Mouse (Mus musculus): ENCODE data around the gene Krtap6-1. TPM values are rescaled to one million over a fixed set of nuclear protein-coding genes. Genes with fewer than 3 reads are reported as not detected.
"Not testable (repeated sequence)": the region's sequence is repeated elsewhere in the genome, so short reads cannot be mapped to it uniquely, and the experiment has no call there.

The Krtap6-1 gene
- not detected in 2 replicates for polyA plus RNA-seq (2015; fragmentation: Nextera tagmentation; extraction: Ambion mirVana)

GRCm38 (mm10) chr16:89031399-89031798 lies at the start of gene Krtap6-1:
Gene Krtap6-1, plus strand, starts transcription at chr16:89031699.
- ATAC-seq; H3K4me2 ChIP-seq (replicated peaks; ENCODE audit: low read depth, low read length); H3K36me3 ChIP-seq (ENCODE audit: insufficient read depth, low read length); H3K9me3 ChIP-seq (ENCODE audit: low read length); H3K27ac ChIP-seq (ENCODE audit: low read length); DNase-seq (ENCODE audit: low spot score); H3K9ac ChIP-seq (replicated peaks; ENCODE audit: low read depth); H3K27me3 ChIP-seq (replicated peaks; ENCODE audit: insufficient read depth, low read length); H3K4me1 ChIP-seq (ENCODE audit: insufficient read depth, low read depth, low read length); H3K4me3 ChIP-seq (ENCODE audit: low read depth, low read length): not testable (repeated sequence)
- WGBS = 95% methylated on average over 3 of the region's 3 CpGs

GRCm38 (mm10) chr16:89010659-89011058 lies 20.8 kb upstream of the Krtap6-1 start, which contains the start of gene Krtap22-2:
Gene Krtap22-2, minus strand, starts transcription at chr16:89010759.
- H3K4me2 ChIP-seq (replicated peaks; ENCODE audit: low read depth, low read length) = no peak within 1 kb of the TSS
- no peaks in the 10 kb centered on the region for H3K9me3 ChIP-seq (ENCODE audit: low read length)
- no peak within 1 kb of the TSS for H3K9ac ChIP-seq (replicated peaks; ENCODE audit: low read depth)
- no peaks in the 10 kb centered on the region for H3K4me1 ChIP-seq (ENCODE audit: insufficient read depth, low read depth, low read length)
- H3K36me3 ChIP-seq (ENCODE audit: insufficient read depth, low read length) = no peaks in the 10 kb centered on the region
- H3K27ac ChIP-seq (ENCODE audit: low read length) = no peak within 1 kb of the TSS
- DNase-seq (ENCODE audit: low spot score) (no peak), ATAC-seq (no peak)
- WGBS = 74% methylated on average over 5 of the region's 5 CpGs
- no peaks in the 10 kb centered on the region for H3K27me3 ChIP-seq (replicated peaks; ENCODE audit: insufficient read depth, low read length)
- H3K4me3 ChIP-seq (ENCODE audit: low read depth, low read length) = no peak within 1 kb of the TSS
- TF ChIP-seq EP300 (IDR thresholded peaks at IDR 0.05) (no peak), CTCF (IDR thresholded peaks at IDR 0.05) (no peak)

GRCm38 (mm10) chr16:89013973-89014372 lies 17.5 kb upstream of the Krtap6-1 start:
- Histone ChIP-seq H3K4me1 (ENCODE audit: insufficient read depth, low read depth, low read length) (no peaks in the 10 kb centered on the region), H3K4me2 (replicated peaks; ENCODE audit: low read depth, low read length) (no peak overlapping the region), H3K36me3 (ENCODE audit: insufficient read depth, low read length) (no peaks in the 10 kb centered on the region), H3K9me3 (ENCODE audit: low read length) (no peaks in the 10 kb centered on the region), H3K27ac (ENCODE audit: low read length) (no peak overlapping the region), H3K9ac (replicated peaks; ENCODE audit: low read depth) (no peak overlapping the region), H3K4me3 (ENCODE audit: low read depth, low read length) (no peak overlapping the region), H3K27me3 (replicated peaks; ENCODE audit: insufficient read depth, low read length) (no peaks in the 10 kb centered on the region)
- 94% methylated on average over 3 of the region's 3 CpGs for WGBS
- TF ChIP-seq CTCF (IDR thresholded peaks at IDR 0.05) = no peak
- no peak for TF ChIP-seq EP300 (IDR thresholded peaks at IDR 0.05)
- no peak for ATAC-seq
- no peak for DNase-seq (ENCODE audit: low spot score)

- H3K4me1 ChIP-seq (ENCODE audit: insufficient read depth, low read depth, low read length); H3K4me3 ChIP-seq (ENCODE audit: low read depth, low read length); DNase-seq (ENCODE audit: low spot score); ATAC-seq; H3K9me3 ChIP-seq (ENCODE audit: low read length); H3K36me3 ChIP-seq (ENCODE audit: insufficient read depth, low read length); H3K4me2 ChIP-seq (replicated peaks; ENCODE audit: low read depth, low read length); H3K27me3 ChIP-seq (replicated peaks; ENCODE audit: insufficient read depth, low read length); H3K27ac ChIP-seq (ENCODE audit: low read length); H3K9ac ChIP-seq (replicated peaks; ENCODE audit: low read depth): not testable (repeated sequence)
- WGBS = 78% methylated on average over 1 of the region's 3 CpGs
Measured at GRCm38 (mm10) chr16:89014984-89015383, 16.5 kb upstream of the Krtap6-1 start, which contains the start of gene Gm10229. Gene Gm10229, plus strand, starts transcription at chr16:89015284.

GRCm38 (mm10) chr16:89041372-89041771 lies 9.9 kb downstream of the Krtap6-1 start, which contains the start of gene Gm10228:
Gene Gm10228, minus strand, starts transcription at chr16:89041472.
- H3K9me3 ChIP-seq (ENCODE audit: low read length); H3K9ac ChIP-seq (replicated peaks; ENCODE audit: low read depth); H3K4me1 ChIP-seq (ENCODE audit: insufficient read depth, low read depth, low read length); H3K4me2 ChIP-seq (replicated peaks; ENCODE audit: low read depth, low read length); ATAC-seq; H3K36me3 ChIP-seq (ENCODE audit: insufficient read depth, low read length); DNase-seq (ENCODE audit: low spot score); H3K27ac ChIP-seq (ENCODE audit: low read length); H3K27me3 ChIP-seq (replicated peaks; ENCODE audit: insufficient read depth, low read length); H3K4me3 ChIP-seq (ENCODE audit: low read depth, low read length): not testable (repeated sequence)
- WGBS = 82% methylated on average over 2 of the region's 4 CpGs

GRCm38 (mm10) chr16:89047783-89048182 lies 16.3 kb downstream of the Krtap6-1 start, which contains the start of gene Krtap6-5:
Gene Krtap6-5, minus strand, starts transcription at chr16:89047883.
- no peak for TF ChIP-seq CTCF (IDR thresholded peaks at IDR 0.05)
- H3K9ac ChIP-seq (replicated peaks; ENCODE audit: low read depth) = no peak within 1 kb of the TSS
- H3K9me3 ChIP-seq (ENCODE audit: low read length) = no peaks in the 10 kb centered on the region
- H3K4me2 ChIP-seq (replicated peaks; ENCODE audit: low read depth, low read length) = no peak within 1 kb of the TSS
- H3K27ac ChIP-seq (ENCODE audit: low read length) = no peak within 1 kb of the TSS
- DNase-seq (ENCODE audit: low spot score) (no peak), ATAC-seq (no peak)
- no peak within 1 kb of the TSS for H3K4me3 ChIP-seq (ENCODE audit: low read depth, low read length)
- H3K27me3 ChIP-seq (replicated peaks; ENCODE audit: insufficient read depth, low read length) = no peaks in the 10 kb centered on the region
- no peaks in the 10 kb centered on the region for H3K4me1 ChIP-seq (ENCODE audit: insufficient read depth, low read depth, low read length)
- H3K36me3 ChIP-seq (ENCODE audit: insufficient read depth, low read length) = no peaks in the 10 kb centered on the region
- 78% methylated on average over 3 of the region's 3 CpGs for WGBS

GRCm38 (mm10) chr16:89063902-89064301 lies 32.4 kb downstream of the Krtap6-1 start, which contains the start of gene 1110025L11Rik:
Gene 1110025L11Rik, minus strand, starts transcription at chr16:89064002.
- H3K9me3 ChIP-seq (ENCODE audit: low read length); H3K4me3 ChIP-seq (ENCODE audit: low read depth, low read length); H3K9ac ChIP-seq (replicated peaks; ENCODE audit: low read depth); DNase-seq (ENCODE audit: low spot score); H3K36me3 ChIP-seq (ENCODE audit: insufficient read depth, low read length); H3K27ac ChIP-seq (ENCODE audit: low read length); ATAC-seq; H3K4me1 ChIP-seq (ENCODE audit: insufficient read depth, low read depth, low read length); H3K27me3 ChIP-seq (replicated peaks; ENCODE audit: insufficient read depth, low read length); H3K4me2 ChIP-seq (replicated peaks; ENCODE audit: low read depth, low read length): not testable (repeated sequence)
- no CpG with 5 or more reads among the region's 2 CpGs for WGBS

- WGBS = 55% methylated on average over 2 of the region's 2 CpGs
- not testable (repeated sequence) for DNase-seq (ENCODE audit: low spot score); H3K9ac ChIP-seq (replicated peaks; ENCODE audit: low read depth)
Measured at GRCm38 (mm10) chr16:89071041-89071440, 39.5 kb downstream of the Krtap6-1 start.

More at GRCm38 (mm10) chr16:89071041-89071440, 39.5 kb downstream of the Krtap6-1 start:
- H3K9me3 ChIP-seq (ENCODE audit: low read length); H3K27ac ChIP-seq (ENCODE audit: low read length); H3K4me2 ChIP-seq (replicated peaks; ENCODE audit: low read depth, low read length); H3K4me1 ChIP-seq (ENCODE audit: insufficient read depth, low read depth, low read length); H3K27me3 ChIP-seq (replicated peaks; ENCODE audit: insufficient read depth, low read length); H3K36me3 ChIP-seq (ENCODE audit: insufficient read depth, low read length); ATAC-seq; H3K4me3 ChIP-seq (ENCODE audit: low read depth, low read length): not testable (repeated sequence)

Measured in lung, postnatal 0 days (tissue).